Mouse (Mus musculus) stomach, postnatal 0 days (tissue): ENCODE measurements around the gene Magi2. TPM values are rescaled to one million over a fixed set of nuclear protein-coding genes. Genes with fewer than 3 reads are reported as not detected.

ENCODE experiments used
- ATAC-seq: fragments of 200-750 bp; cut with Nextera tagmentation; 2 replicates; pipeline ENCODE4 v1.8.0; 2017; ENCODE audit not compliant: low FRiP score, low TSS enrichment
- DNase-seq: peaks from one replicate; pipeline ENCODE4 v3.0.0-alpha.2; 2016; ENCODE audit warnings: low spot score
- H3K27ac ChIP-seq: fragments of 300-500 bp; sonication (generic); replicated peaks from 2 replicates; pipeline ENCODE4 v1.5.1; 2014; ENCODE audit warnings: mild to moderate bottlenecking, control low read depth
- H3K27me3 ChIP-seq: fragments of 300-500 bp; sonication (generic); 2 replicates; pipeline ENCODE4 v1.6.1; 2014; ENCODE audit warnings: low read length; ENCODE audit not compliant: control insufficient read depth, insufficient read depth
- H3K36me3 ChIP-seq: fragments of 300-500 bp; sonication (generic); 2 replicates; pipeline ENCODE4 v1.6.1; 2014; ENCODE audit warnings: low read length, mixed read lengths; ENCODE audit not compliant: control insufficient read depth, insufficient read depth
- H3K4me1 ChIP-seq: fragments of 300-500 bp; sonication (generic); replicated peaks from 2 replicates; pipeline ENCODE4 v1.6.1; 2014; ENCODE audit warnings: antibody characterized with exemption; ENCODE audit not compliant: control insufficient read depth, insufficient read depth
- H3K4me2 ChIP-seq: fragments of 300-500 bp; sonication (generic); replicated peaks from 2 replicates; pipeline ENCODE4 v1.6.1; 2014; ENCODE audit warnings: low read depth, mild to moderate bottlenecking, control low read depth, moderate library complexity
- H3K4me3 ChIP-seq: fragments of 300-500 bp; sonication (generic); 2 replicates; pipeline ENCODE4 v1.5.1; 2014; ENCODE audit warnings: low read depth, low read length, control low read depth
- H3K9ac ChIP-seq: fragments of 300-500 bp; sonication (generic); 2 replicates; pipeline ENCODE4 v1.6.1; 2014; ENCODE audit warnings: mild to moderate bottlenecking, low read length, control low read depth, mixed read lengths
- H3K9me3 ChIP-seq: fragments of 300-500 bp; sonication (generic); 2 replicates; pipeline ENCODE4 v1.6.1; 2016; ENCODE audit warnings: low read length; ENCODE audit not compliant: control insufficient read depth
- CTCF ChIP-seq: IDR thresholded peaks from 2 replicates; pipeline ENCODE4 v1.5.1; 2016; ENCODE audit warnings: antibody characterized with exemption, low read depth, mild to moderate bottlenecking, moderate library complexity
- EP300 ChIP-seq: optimal IDR thresholded peaks from 2 replicates; pipeline ENCODE3; 2016; ENCODE audit warnings: antibody characterized with exemption
- WGBS: fragments of 180-500 bp; shearing (Covaris S2); extraction: QIAGEN DNeasy Blood & Tissue Kit; methylation state at CpG from one replicate; pipeline ENCODE4 v1.1.7; 2014; 5-methylcytosine and 5-hydroxymethylcytosine counted together
- polyA plus RNA-seq: library from polyadenylated mRNA; unstranded; fragments of >200 nt; fragmentation: Nextera tagmentation; extraction: Ambion mirVana; gene quantifications from 2 replicates; pipeline ENCODE4 v1.2.1, GENCODE M21; 2015

The Magi2 gene
- polyA plus RNA-seq, 1 experiment from 2014 or later: 1.9 TPM

DNA sequence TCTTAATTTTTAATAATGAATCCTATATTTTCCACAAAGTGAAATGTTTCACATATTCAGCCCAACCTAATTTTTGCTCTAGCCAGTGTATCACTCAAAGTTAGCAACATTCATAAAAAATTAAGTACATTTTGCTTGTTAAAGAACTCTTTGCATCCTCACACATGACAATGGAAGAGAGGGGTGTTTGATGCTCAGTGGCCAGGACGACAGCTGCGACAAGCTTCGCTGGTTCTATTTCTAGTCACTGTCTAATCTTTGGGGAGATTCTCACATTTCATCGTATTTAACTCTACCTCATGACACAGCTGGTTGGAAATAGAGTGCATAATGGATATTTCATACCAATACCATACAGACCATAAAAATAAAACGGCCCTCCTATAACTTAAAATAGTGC, 1379.7 kb downstream of the Magi2 start:
- 85% methylated on average over 5 of the region's 5 CpGs for WGBS
- H3K4me2 ChIP-seq: no peak overlapping the region
- ATAC-seq: no peak
- no peaks in the 10 kb centered on the region for H3K4me1 ChIP-seq
- H3K9ac ChIP-seq: no peak overlapping the region
- no peak overlapping the region for H3K27ac ChIP-seq
- no peak overlapping the region for H3K4me3 ChIP-seq
- no peaks in the 10 kb centered on the region for H3K9me3 ChIP-seq
- DNase-seq: no peak
- TF ChIP-seq EP300 (no peak), CTCF (no peak)
- no peaks in the 10 kb centered on the region for H3K36me3 ChIP-seq
- no peaks in the 10 kb centered on the region for H3K27me3 ChIP-seq

- no peaks in the 10 kb centered on the region for H3K27me3 ChIP-seq
- H3K4me1 ChIP-seq: no peaks in the 10 kb centered on the region
- DNase-seq (no peak), ATAC-seq (no peak)
- H3K36me3 ChIP-seq: no peaks in the 10 kb centered on the region
- no peak overlapping the region for H3K4me3 ChIP-seq
- TF ChIP-seq EP300 (no peak), CTCF (no peak)
- no peak overlapping the region for H3K27ac ChIP-seq
- H3K4me2 ChIP-seq: no peak overlapping the region
- 68% methylated on average over 1 of the region's 1 CpGs for WGBS
- H3K9ac ChIP-seq: no peak overlapping the region
- H3K9me3 ChIP-seq: no peaks in the 10 kb centered on the region
Measured at GRCm38 (mm10) chr5:20607503-20607902, 1380.7 kb downstream of the Magi2 start.

DNA sequence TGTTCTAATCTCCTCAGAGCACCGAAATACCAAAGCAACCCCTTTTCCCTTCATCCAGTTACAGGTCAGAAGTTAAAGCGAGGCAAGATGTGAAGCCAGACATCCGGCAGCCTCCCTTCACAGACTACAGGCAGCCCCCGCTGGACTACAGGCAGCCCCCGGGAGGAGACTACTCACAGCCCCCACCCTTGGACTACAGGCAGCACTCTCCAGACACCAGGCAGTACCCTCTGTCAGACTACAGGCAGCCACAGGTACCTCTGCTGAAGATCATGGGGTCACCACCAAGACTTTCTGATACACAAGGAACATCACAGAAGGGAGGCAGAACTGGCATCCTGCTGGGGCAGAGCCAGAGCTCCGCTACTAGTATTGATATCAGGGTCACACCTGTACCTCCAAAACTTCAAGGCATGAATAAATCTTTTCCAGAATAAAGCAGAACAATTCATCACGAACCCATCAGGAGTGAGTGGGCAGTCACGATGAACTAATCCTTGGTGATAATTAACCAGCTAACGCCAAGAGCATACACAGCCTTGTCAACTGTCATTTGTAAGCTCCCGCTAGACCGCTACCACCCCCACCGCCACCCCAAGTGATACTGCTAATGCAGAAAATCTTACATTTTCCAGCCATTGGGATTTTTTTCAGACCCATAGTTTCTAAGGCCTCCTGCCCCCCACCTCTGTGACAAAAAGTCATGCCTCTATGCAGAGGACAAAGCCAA, 1382.5 kb downstream of the Magi2 start:
- Histone ChIP-seq H3K4me3 (no peak overlapping the region), H3K27ac (no peak overlapping the region), H3K4me1 (no peaks in the 10 kb centered on the region), H3K9ac (no peak overlapping the region), H3K9me3 (no peaks in the 10 kb centered on the region), H3K36me3 (no peaks in the 10 kb centered on the region), H3K4me2 (no peak overlapping the region), H3K27me3 (no peaks in the 10 kb centered on the region)
- no peak for ATAC-seq
- no peak for DNase-seq
- TF ChIP-seq EP300 (no peak), CTCF (no peak)
- WGBS: 71% methylated on average over 12 of the region's 12 CpGs

GRCm38 (mm10) chr5:20610640-20611039, 1383.8 kb downstream of the Magi2 start:
- no peaks in the 10 kb centered on the region for H3K27me3 ChIP-seq
- DNase-seq (no peak), ATAC-seq (no peak)
- no peak overlapping the region for H3K4me3 ChIP-seq
- no peak overlapping the region for H3K4me2 ChIP-seq
- no peaks in the 10 kb centered on the region for H3K9me3 ChIP-seq
- 80% methylated on average over 2 of the region's 2 CpGs for WGBS
- H3K36me3 ChIP-seq: no peaks in the 10 kb centered on the region
- H3K27ac ChIP-seq: no peak overlapping the region
- H3K9ac ChIP-seq: no peak overlapping the region
- H3K4me1 ChIP-seq: no peaks in the 10 kb centered on the region
- no peak for TF ChIP-seq CTCF
- no peak for TF ChIP-seq EP300

DNA sequence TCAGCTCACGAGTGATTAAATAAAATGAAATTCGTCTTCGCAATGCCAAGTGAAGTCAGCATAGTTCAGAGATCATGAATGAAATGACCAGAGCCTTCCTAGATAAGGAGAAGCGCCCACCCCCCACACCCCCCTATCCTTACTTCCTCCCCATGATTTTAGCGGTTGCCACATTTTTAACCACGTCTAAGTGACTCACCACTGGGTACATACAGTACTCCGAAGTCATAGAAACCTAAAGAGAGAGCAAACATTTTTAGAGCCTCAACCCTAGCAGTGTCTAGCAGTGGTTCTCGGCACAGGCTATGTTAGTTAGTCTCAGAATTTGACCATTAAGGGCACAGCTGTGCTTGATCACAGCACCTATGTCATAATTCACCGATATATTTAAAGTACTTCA, 1385.8 kb downstream of the Magi2 start:
- no peak for ATAC-seq
- no peak for DNase-seq
- 72% methylated on average over 9 of the region's 9 CpGs for WGBS

GRCm38 (mm10) chr5:20614891-20615290, 1388.1 kb downstream of the Magi2 start:
- H3K4me1 ChIP-seq: no peaks in the 10 kb centered on the region
- no peak overlapping the region for H3K9ac ChIP-seq
- H3K4me3 ChIP-seq: no peak overlapping the region
- WGBS: 71% methylated on average over 4 of the region's 4 CpGs
- ATAC-seq (no peak), DNase-seq (no peak)
- no peak overlapping the region for H3K27ac ChIP-seq
- H3K9me3 ChIP-seq: no peaks in the 10 kb centered on the region
- H3K27me3 ChIP-seq: no peaks in the 10 kb centered on the region
- no peaks in the 10 kb centered on the region for H3K36me3 ChIP-seq
- TF ChIP-seq CTCF: no peak
- no peak for TF ChIP-seq EP300
- H3K4me2 ChIP-seq: no peak overlapping the region

More for the DNA sequence above, 1385.8 kb downstream of the Magi2 start:
- Histone ChIP-seq H3K9me3 (no peaks in the 10 kb centered on the region), H3K36me3 (no peaks in the 10 kb centered on the region), H3K4me2 (no peak overlapping the region), H3K4me1 (no peaks in the 10 kb centered on the region), H3K27ac (no peak overlapping the region), H3K4me3 (no peak overlapping the region), H3K9ac (no peak overlapping the region), H3K27me3 (no peaks in the 10 kb centered on the region)
- TF ChIP-seq EP300 (no peak), CTCF (no peak)
